Mouse (Mus musculus) MEL (cell line): ENCODE data around the gene Fbxw4. TPM values are rescaled to one million over a fixed set of nuclear protein-coding genes. Genes with fewer than 3 reads are reported as not detected.

ENCODE experiments used
- DNase-seq: peaks from one replicate; pipeline ENCODE4 v3.0.0; 2011; ENCODE audit warnings: low read depth, low spot score
- H3K27ac ChIP-seq: 2 replicates; pipeline ENCODE4 v1.5.1; 2012; ENCODE audit warnings: low read depth, mild to moderate bottlenecking, control low read depth, low read length, moderate library complexity; ENCODE audit not compliant: control insufficient read depth
- H3K27me3 ChIP-seq, 2 experiments: fragments of 150-350 bp in 1 of 2; sonication (generic) in 1 of 2; 2 replicates each; pipeline ENCODE4 v1.6.1; 2012; ENCODE audit warnings: low read length in 2 of 2, mild to moderate bottlenecking in 2 of 2, improper control_type of control experiment in 1 of 2, moderate library complexity in 1 of 2; ENCODE audit not compliant: insufficient read depth in 2 of 2, control insufficient read depth in 1 of 2
- H3K36me3 ChIP-seq, 2 experiments: 2 replicates each; pipeline ENCODE4 v1.6.1; 2012 to 2014; ENCODE audit warnings: low read length in 2 of 2, improper control_type of control experiment in 1 of 2, inconsistent platforms in 1 of 2, mild to moderate bottlenecking in 1 of 2; ENCODE audit not compliant: insufficient read depth in 2 of 2, control insufficient read depth in 1 of 2
- H3K4me1 ChIP-seq, 2 experiments: fragments of 150-350 bp in 1 of 2; sonication (generic) in 1 of 2; 2 replicates each; pipeline ENCODE4 v1.6.1; 2012; ENCODE audit warnings: low read length in 2 of 2, improper control_type of control experiment in 1 of 2, mild to moderate bottlenecking in 1 of 2; ENCODE audit not compliant: insufficient read depth in 2 of 2, control insufficient read depth in 1 of 2
- H3K4me3 ChIP-seq, 2 experiments: fragments of 150-350 bp in 1 of 2; sonication (generic) in 1 of 2; 2 replicates each; pipeline ENCODE4 v1.5.1; 2012; ENCODE audit warnings: low read depth in 2 of 2, low read length in 2 of 2, mild to moderate bottlenecking in 2 of 2, moderate library complexity in 2 of 2, control low read depth in 1 of 2, improper control_type of control experiment in 1 of 2; ENCODE audit not compliant: control insufficient read depth in 1 of 2, insufficient read depth in 1 of 2
- H3K79me2 ChIP-seq: 2 replicates; pipeline ENCODE4 v1.6.1; 2012; ENCODE audit warnings: mild to moderate bottlenecking, low read length, moderate library complexity; ENCODE audit not compliant: control insufficient read depth, poor library complexity, insufficient read depth
- H3K9ac ChIP-seq: 2 replicates; pipeline ENCODE4 v1.6.1; 2012; ENCODE audit warnings: low read depth, mild to moderate bottlenecking, control low read depth, low read length, moderate library complexity; ENCODE audit not compliant: control insufficient read depth, poor library complexity, severe bottlenecking
- H3K9me3 ChIP-seq: fragments of 150-350 bp; sonication (generic); replicated peaks from 2 replicates; pipeline ENCODE4 v1.6.1; 2012; ENCODE audit warnings: mild to moderate bottlenecking, low read length, improper control_type of control experiment, moderate library complexity; ENCODE audit not compliant: insufficient read depth
- BHLHE40 ChIP-seq: IDR thresholded peaks from 2 replicates; pipeline ENCODE4 v1.6.1; 2012; ENCODE audit warnings: low read depth, mild to moderate bottlenecking, inconsistent platforms, low read length, improper control_type of control experiment, borderline replicate concordance
- CHD1 ChIP-seq: IDR thresholded peaks from 2 replicates; pipeline ENCODE4 v1.6.1; 2012; ENCODE audit warnings: low read depth, mild to moderate bottlenecking, inconsistent platforms, low read length, improper control_type of control experiment
- CHD2 ChIP-seq: IDR thresholded peaks from 2 replicates; pipeline ENCODE4 v1.6.1; 2011; ENCODE audit warnings: low read length, improper control_type of control experiment
- E2F4 ChIP-seq: IDR thresholded peaks from 2 replicates; pipeline ENCODE4 v1.6.1; 2011; ENCODE audit warnings: low read depth, low read length, improper control_type of control experiment, borderline replicate concordance
- ELF1 ChIP-seq: IDR thresholded peaks from 2 replicates; pipeline ENCODE4 v1.6.1; 2014; ENCODE audit warnings: low read depth, mild to moderate bottlenecking, inconsistent platforms, low read length, improper control_type of control experiment, moderate library complexity
- JUND ChIP-seq: IDR thresholded peaks from 2 replicates; pipeline ENCODE4 v1.6.1; 2011; ENCODE audit warnings: low read depth, mild to moderate bottlenecking, improper control_type of control experiment, low read length
- MYB ChIP-seq: IDR thresholded peaks from 2 replicates; pipeline ENCODE4 v1.6.1; 2011; ENCODE audit warnings: mild to moderate bottlenecking, low read depth, low read length, improper control_type of control experiment
- NELFE ChIP-seq: IDR thresholded peaks from 2 replicates; pipeline ENCODE4 v1.6.1; 2011; ENCODE audit warnings: low read depth, low read length, improper control_type of control experiment
- POLR2AphosphoS2 ChIP-seq: IDR thresholded peaks from 2 replicates; pipeline ENCODE4 v1.6.1; 2011; ENCODE audit warnings: low read length, improper control_type of control experiment
- POLR2AphosphoS5 ChIP-seq: IDR thresholded peaks from 2 replicates; pipeline ENCODE4 v1.6.1; 2012; ENCODE audit warnings: low read depth, borderline replicate concordance, mild to moderate bottlenecking, inconsistent platforms, low read length, moderate library complexity, mixed read lengths
- RAD21 ChIP-seq: IDR thresholded peaks from 2 replicates; pipeline ENCODE4 v1.6.1; 2011; ENCODE audit warnings: mild to moderate bottlenecking, low read depth, low read length, improper control_type of control experiment
- USF1 ChIP-seq: IDR thresholded peaks from 2 replicates; pipeline ENCODE4 v1.6.1; 2014; ENCODE audit warnings: low read depth, mild to moderate bottlenecking, inconsistent platforms, low read length, improper control_type of control experiment, moderate library complexity
- ZMIZ1 ChIP-seq: IDR thresholded peaks from 2 replicates; pipeline ENCODE4 v1.6.1; 2012; ENCODE audit warnings: low read depth, mild to moderate bottlenecking, inconsistent platforms, low read length, improper control_type of control experiment, moderate library complexity
- polyA plus RNA-seq, 2 experiments: library from polyadenylated mRNA; stranded (reverse) in 1 of 2; unstranded in 1 of 2; fragments of >175 nt in 1 of 2; fragments of >200 nt in 1 of 2; gene quantifications; 2 replicates each; pipeline versions ENCODE4 v1.2.1 to v1.2.4; 2012; ENCODE audit warnings: low replicate concordance in 2 of 2, low read depth in 1 of 2; ENCODE audit not compliant: insufficient read length in 2 of 2, insufficient read depth in 1 of 2, missing spikeins in 1 of 2
- total RNA-seq: library from RNA; depleted of rRNA; stranded (reverse); fragments of 300-350 nt; gene quantifications from 2 replicates; pipeline ENCODE4 v1.2.3, GENCODE M21; 2012

Fbxw4 gene
- total and polyA plus RNA-seq, 3 experiments: 12.4 to 45.3 TPM; not detected in 1

GRCm38 (mm10) chr19:45586850-45587249 lies 73.3 kb downstream of the Fbxw4 start:
- Histone ChIP-seq H3K79me2 (no peaks in the 10 kb centered on the region), H3K36me3 (peaks cover 0 to 6% of the 10 kb centered on the region in 2 experiments; a peak in 3 of 4 replicates), H3K27ac (no peak overlapping the region), H3K4me1 (peaks cover 5% of the 10 kb centered on the region in 2 experiments), H3K9ac (no peak overlapping the region), H3K27me3 (no peaks in the 10 kb centered on the region), H3K9me3 (no peaks in the 10 kb centered on the region), H3K4me3 (no peak overlapping the region)
- TF ChIP-seq USF1: no peak
- no peak for TF ChIP-seq ELF1
- TF ChIP-seq POLR2AphosphoS2: no peak
- no peak for TF ChIP-seq BHLHE40
- no peak for TF ChIP-seq JUND
- no peak for TF ChIP-seq E2F4
- TF ChIP-seq MYB: no peak
- DNase-seq: no peak

GRCm38 (mm10) chr19:45584856-45585620 lies 75.1 kb downstream of the Fbxw4 start:
- Histone ChIP-seq H3K9me3 (no peaks in the 10 kb centered on the region), H3K27ac (no peak overlapping the region)
- TF ChIP-seq NELFE (no peak), RAD21 (no peak), CHD1 (no peak), CHD2 (no peak), POLR2AphosphoS5 (no peak), ZMIZ1 (no peak)
- TF ChIP-seq, all 39 proteins: peak for 0
- Histone ChIP-seq H3K79me2 (no peaks in the 10 kb centered on the region), H3K4me1 (no peaks in the 10 kb centered on the region; a peak in 1 of 4 replicates), H3K27me3 (no peaks in the 10 kb centered on the region), H3K9ac (no peak overlapping the region), H3K4me3 (no peak overlapping the region), H3K36me3 (no peaks in the 10 kb centered on the region; a peak in 1 of 4 replicates)
- DNase-seq: no peak

GRCm38 (mm10) chr19:45583136-45583535 lies 77.0 kb downstream of the Fbxw4 start:
- Histone ChIP-seq H3K9me3 (no peaks in the 10 kb centered on the region), H3K79me2 (no peaks in the 10 kb centered on the region), H3K4me1 (no peaks in the 10 kb centered on the region; a peak in 1 of 4 replicates), H3K9ac (no peak overlapping the region), H3K27me3 (no peaks in the 10 kb centered on the region), H3K36me3 (no peaks in the 10 kb centered on the region; a peak in 1 of 4 replicates), H3K4me3 (no peak overlapping the region), H3K27ac (no peak overlapping the region)
- no peak for DNase-seq
- no peak for TF ChIP-seq CHD1
